Mouse (Mus musculus): ENCODE data around the gene Anpep. TPM values are rescaled to one million over a fixed set of nuclear protein-coding genes. Genes with fewer than 3 reads are reported as not detected.
A peak's percentile ranks its signal among the peaks of the same experiment; 100 is the strongest.

Anpep gene
- polyA plus RNA-seq, 1 experiment from 2014 or later, result 26.7 TPM

DNA sequence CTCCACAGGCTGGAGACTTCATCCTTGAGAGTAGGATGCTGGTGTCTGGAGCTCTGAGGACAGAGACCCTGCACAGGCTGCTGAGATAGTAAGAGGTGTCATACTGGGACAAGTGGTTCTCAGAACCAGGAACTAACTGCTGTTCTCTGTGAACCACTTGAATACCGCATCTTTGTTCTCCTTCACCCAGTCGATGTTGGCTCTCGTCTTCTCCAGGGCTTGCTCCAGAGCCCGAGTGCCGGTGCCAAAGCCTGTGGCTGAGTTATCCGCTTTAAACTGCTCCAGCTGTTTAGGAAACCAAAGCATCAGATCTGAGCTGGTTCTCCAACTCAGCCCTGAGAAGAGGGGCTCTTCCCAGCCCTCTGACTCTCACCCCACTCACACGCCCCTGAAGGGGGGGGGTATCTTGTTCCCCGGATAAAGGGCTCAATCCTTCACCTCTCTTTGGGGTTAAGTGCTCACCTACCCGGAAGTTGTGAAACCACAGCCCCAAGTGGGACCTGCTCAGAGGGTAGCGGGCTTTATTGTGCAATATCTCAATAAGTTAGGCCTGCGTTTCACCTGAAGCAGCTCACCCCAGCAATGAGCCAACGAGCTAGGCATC lies 38.7 kb downstream of the Anpep start:
- Histone ChIP-seq H3K4me1 (ENCODE audit: insufficient read depth) (no peaks in the 10 kb centered on the region), H3K4me2 (ENCODE audit: low read depth, low read length) (no peak overlapping the region), H3K9ac (replicated peaks) (no peak overlapping the region), H3K9me3 (ENCODE audit: low read length) (no peaks in the 10 kb centered on the region; the same call in 1 of the 2 replicates), H3K27ac (ENCODE audit: low read depth) (no peak overlapping the region), H3K36me3 (replicated peaks; ENCODE audit: insufficient read depth, low read length) (peaks cover 12% of the 10 kb centered on the region; the same call in 1 of the 2 replicates), H3K4me3 (ENCODE audit: low read depth, low read length) (no peak overlapping the region), H3K27me3 (ENCODE audit: insufficient read depth, low read length) (no peaks in the 10 kb centered on the region)
- no peak for DNase-seq
- 61% methylated on average over 12 of the region's 12 CpGs for WGBS (ENCODE audit: insufficient replicate concordance)
- TF ChIP-seq EP300 (IDR thresholded peaks at IDR 0.05; ENCODE audit: low read depth), result no peak
- TF ChIP-seq CTCF (IDR thresholded peaks at IDR 0.05; ENCODE audit: low read depth), result no peak
- ATAC-seq, result no peak

DNA sequence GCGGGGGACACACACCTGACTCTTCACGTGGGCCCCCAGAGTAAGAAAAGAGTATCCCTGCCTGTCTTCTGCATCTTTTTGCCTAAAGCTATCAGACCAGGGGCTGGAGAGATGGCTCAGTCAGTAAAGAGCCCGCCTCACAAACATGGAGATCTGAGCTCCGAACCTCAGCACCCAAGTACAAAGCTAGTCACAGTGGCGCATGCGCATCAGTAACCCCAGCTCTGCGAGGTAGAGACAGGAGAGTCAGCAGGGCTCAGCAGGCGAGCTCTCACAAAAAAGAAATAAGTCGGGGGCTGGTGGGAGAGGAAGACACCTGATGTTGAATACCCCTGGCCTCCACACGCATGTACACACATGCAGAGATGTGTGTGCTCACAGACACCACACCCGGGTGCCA lies 40.9 kb downstream of the Anpep start:
- no peak for TF ChIP-seq CTCF (IDR thresholded peaks at IDR 0.05; ENCODE audit: low read depth)
- TF ChIP-seq EP300 (IDR thresholded peaks at IDR 0.05; ENCODE audit: low read depth), result no peak
- Histone ChIP-seq H3K36me3 (replicated peaks; ENCODE audit: insufficient read depth, low read length) (peaks cover 6% of the 10 kb centered on the region; the same call in 1 of the 2 replicates), H3K9ac (replicated peaks) (no peak overlapping the region), H3K4me3 (ENCODE audit: low read depth, low read length) (no peak overlapping the region), H3K4me1 (ENCODE audit: insufficient read depth) (no peaks in the 10 kb centered on the region), H3K27me3 (ENCODE audit: insufficient read depth, low read length) (no peaks in the 10 kb centered on the region), H3K9me3 (ENCODE audit: low read length) (no peaks in the 10 kb centered on the region; the same call in 1 of the 2 replicates), H3K27ac (ENCODE audit: low read depth) (no peak overlapping the region), H3K4me2 (ENCODE audit: low read depth, low read length) (no peak overlapping the region)
- 63% methylated on average over 11 of the region's 11 CpGs for WGBS (ENCODE audit: insufficient replicate concordance)
- ATAC-seq (no peak), DNase-seq (no peak)

DNA sequence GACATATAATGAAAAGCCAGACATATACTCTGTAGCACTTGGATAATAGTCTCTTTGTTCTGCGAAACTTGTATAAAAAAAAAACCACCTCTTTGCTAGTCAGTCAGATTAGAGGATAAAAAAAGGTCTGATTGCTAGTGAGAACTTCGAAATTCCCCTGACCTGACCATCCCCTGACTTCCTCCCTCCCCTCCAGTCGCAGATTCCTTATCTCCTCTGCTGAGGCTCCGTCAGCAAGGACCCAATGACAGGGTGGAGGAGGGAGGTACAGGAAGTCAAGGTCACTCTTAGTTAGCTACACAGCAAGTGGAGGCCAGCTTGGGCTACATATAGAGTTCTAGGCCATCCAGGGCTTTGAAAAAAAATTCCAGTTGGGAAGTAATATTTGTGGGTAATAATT lies 41.3 kb downstream of the Anpep start:
- Histone ChIP-seq H3K4me3 (ENCODE audit: low read depth, low read length) (no peak overlapping the region), H3K27ac (ENCODE audit: low read depth) (no peak overlapping the region), H3K9me3 (ENCODE audit: low read length) (no peaks in the 10 kb centered on the region; the same call in 1 of the 2 replicates), H3K27me3 (ENCODE audit: insufficient read depth, low read length) (no peaks in the 10 kb centered on the region), H3K4me2 (ENCODE audit: low read depth, low read length) (no peak overlapping the region), H3K9ac (replicated peaks) (no peak overlapping the region), H3K36me3 (replicated peaks; ENCODE audit: insufficient read depth, low read length) (0 out of 2 replicates have a peak, but pooled peaks cover 2% of the 10 kb centered on the region), H3K4me1 (ENCODE audit: insufficient read depth) (no peaks in the 10 kb centered on the region)
- TF ChIP-seq CTCF (IDR thresholded peaks at IDR 0.05; ENCODE audit: low read depth), result no peak
- TF ChIP-seq EP300 (IDR thresholded peaks at IDR 0.05; ENCODE audit: low read depth), result no peak
- WGBS (ENCODE audit: insufficient replicate concordance), result 22% methylated on average over 4 of the region's 4 CpGs
- DNase-seq, result no peak
- no peak for ATAC-seq

DNA sequence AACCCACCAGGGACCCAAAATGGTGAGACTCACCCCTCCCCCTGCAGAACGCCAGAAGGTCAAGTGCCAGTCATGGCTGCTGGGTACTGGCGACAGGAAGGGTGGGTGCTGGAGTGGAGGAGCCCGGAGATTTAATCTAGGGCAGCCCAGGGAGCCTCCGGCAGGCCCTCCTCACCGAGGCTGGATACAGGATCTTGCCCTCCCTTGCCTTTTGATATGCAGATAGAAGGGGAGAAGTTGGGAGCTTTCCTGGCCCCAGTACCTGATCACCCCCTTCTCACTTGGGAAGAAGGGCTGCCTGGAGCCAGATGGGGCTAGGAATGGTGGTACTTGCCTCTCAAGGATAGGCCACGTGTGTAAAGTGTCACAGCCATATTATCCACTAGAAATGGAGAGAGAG lies 42.5 kb downstream of the Anpep start:
- H3K27me3 ChIP-seq (ENCODE audit: insufficient read depth, low read length), result no peaks in the 10 kb centered on the region
- H3K4me3 ChIP-seq (ENCODE audit: low read depth, low read length), result no peak overlapping the region
- H3K9ac ChIP-seq (replicated peaks), result no peak overlapping the region
- no peaks in the 10 kb centered on the region for H3K4me1 ChIP-seq (ENCODE audit: insufficient read depth)
- H3K36me3 ChIP-seq (replicated peaks; ENCODE audit: insufficient read depth, low read length), result no peaks in the 10 kb centered on the region
- H3K9me3 ChIP-seq (ENCODE audit: low read length), result no peaks in the 10 kb centered on the region
- WGBS (ENCODE audit: insufficient replicate concordance), result 22% methylated on average over 6 of the region's 6 CpGs
- no peak for ATAC-seq
- no peak for DNase-seq
- no peak overlapping the region for H3K27ac ChIP-seq (ENCODE audit: low read depth)
- H3K4me2 ChIP-seq (ENCODE audit: low read depth, low read length), result no peak overlapping the region
- TF ChIP-seq CTCF (IDR thresholded peaks at IDR 0.05; ENCODE audit: low read depth) (no peak), EP300 (IDR thresholded peaks at IDR 0.05; ENCODE audit: low read depth) (no peak)

DNA sequence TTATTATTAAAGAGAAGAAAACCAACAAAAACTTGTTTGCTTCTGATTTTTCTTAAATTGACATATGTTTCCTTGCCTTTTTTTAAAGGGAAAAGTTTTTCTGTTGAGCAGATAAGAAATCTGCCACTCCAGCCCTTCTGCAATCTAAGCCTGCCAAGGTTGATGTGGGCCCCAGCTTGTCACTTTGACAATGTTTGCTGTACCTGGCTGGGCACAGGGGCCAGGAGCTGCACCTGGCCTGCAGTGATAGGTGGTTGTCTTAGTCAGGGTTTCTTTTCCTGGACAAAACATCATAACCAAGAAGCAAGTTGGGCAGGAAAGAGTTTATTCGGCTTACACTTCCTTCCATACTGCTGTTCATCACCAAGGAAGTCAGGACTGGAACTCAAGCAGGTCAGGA lies 47.5 kb downstream of the Anpep start:
- H3K4me1 ChIP-seq (ENCODE audit: insufficient read depth), result peaks cover 3% of the 10 kb centered on the region
- no peak overlapping the region for H3K27ac ChIP-seq (ENCODE audit: low read depth)
- no peak for ATAC-seq
- no peak overlapping the region for H3K9ac ChIP-seq (replicated peaks)
- H3K27me3 ChIP-seq (ENCODE audit: insufficient read depth, low read length), result peaks cover 17% of the 10 kb centered on the region
- H3K4me2 ChIP-seq (ENCODE audit: low read depth, low read length), result no peak overlapping the region
- H3K4me3 ChIP-seq (ENCODE audit: low read depth, low read length), result no peak overlapping the region
- DNase-seq, result no peak
- TF ChIP-seq CTCF (IDR thresholded peaks at IDR 0.05; ENCODE audit: low read depth) (no peak), EP300 (IDR thresholded peaks at IDR 0.05; ENCODE audit: low read depth) (no peak)
- H3K36me3 ChIP-seq (replicated peaks; ENCODE audit: insufficient read depth, low read length), result no peaks in the 10 kb centered on the region
- H3K9me3 ChIP-seq (ENCODE audit: low read length), result no peaks in the 10 kb centered on the region
- WGBS (ENCODE audit: insufficient replicate concordance), result 63% methylated on average over 1 of the region's 1 CpGs

DNA sequence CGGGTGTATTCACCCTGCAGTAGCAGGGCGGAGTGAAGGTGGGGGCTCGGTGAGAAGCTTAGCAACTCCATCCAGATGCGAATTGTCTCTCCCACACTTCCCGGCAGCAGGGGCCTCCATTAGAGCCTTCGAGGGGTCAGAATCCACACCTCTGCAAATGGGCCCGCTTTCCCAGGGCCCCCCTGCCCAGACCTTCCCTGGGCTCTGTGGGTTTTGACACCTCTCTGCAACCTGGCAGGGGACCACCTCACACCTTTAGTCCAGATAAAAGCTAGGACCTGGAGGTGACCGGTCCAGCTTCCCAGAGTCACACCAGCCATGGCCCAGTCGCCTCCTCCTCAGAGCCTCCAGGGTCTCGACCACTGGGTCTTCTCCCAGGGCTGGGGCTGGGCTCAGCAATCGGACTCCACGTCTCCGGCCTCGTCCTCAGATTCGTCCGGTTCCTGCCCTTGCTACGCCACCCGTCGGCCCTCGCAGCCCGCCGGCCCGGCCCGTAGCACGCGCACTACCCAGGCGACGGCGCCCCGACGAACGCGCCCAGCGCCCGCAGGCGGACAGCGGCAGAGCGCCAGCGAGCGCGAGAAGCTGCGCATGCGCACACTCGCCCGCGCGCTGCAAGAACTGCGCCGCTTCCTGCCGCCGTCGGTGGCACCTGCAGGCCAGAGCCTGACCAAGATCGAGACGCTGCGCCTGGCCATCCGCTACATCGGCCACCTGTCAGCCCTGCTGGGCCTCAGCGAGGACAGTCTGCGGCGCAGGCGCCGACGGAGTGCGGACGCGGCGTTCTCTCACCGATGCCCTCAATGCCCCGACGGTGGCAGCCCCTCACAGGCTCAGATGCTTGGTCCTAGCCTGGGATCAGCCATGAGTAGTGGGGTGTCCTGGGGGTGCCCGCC lies 50.0 kb downstream of the Anpep start, which contains the start of gene Mesp2:
Gene Mesp2 (plus strand): TSS at position 117 of the 896 bp plus-strand sequence.
- TF ChIP-seq CTCF (IDR thresholded peaks at IDR 0.05; ENCODE audit: low read depth) (no peak), EP300 (IDR thresholded peaks at IDR 0.05; ENCODE audit: low read depth) (no peak)
- no peak within 1 kb of the TSS for H3K4me3 ChIP-seq (ENCODE audit: low read depth, low read length)
- ATAC-seq, result peak; percentile 64
- WGBS (ENCODE audit: insufficient replicate concordance), result 13% methylated on average over 67 of the region's 71 CpGs
- no peak within 1 kb of the TSS for H3K27ac ChIP-seq (ENCODE audit: low read depth)
- H3K9ac ChIP-seq (replicated peaks), result no peak within 1 kb of the TSS
- H3K36me3 ChIP-seq (replicated peaks; ENCODE audit: insufficient read depth, low read length), result no peaks in the 10 kb centered on the region
- H3K4me2 ChIP-seq (ENCODE audit: low read depth, low read length), result peak within 1 kb of the TSS; percentile 52
- H3K9me3 ChIP-seq (ENCODE audit: low read length), result no peaks in the 10 kb centered on the region
- peaks cover 17% of the 10 kb centered on the region for H3K27me3 ChIP-seq (ENCODE audit: insufficient read depth, low read length)
- peaks cover 3% of the 10 kb centered on the region for H3K4me1 ChIP-seq (ENCODE audit: insufficient read depth)
- peak; percentile 73 for DNase-seq

Data from liver, postnatal 0 days (tissue).